Mouse (Mus musculus) T-helper 17 cell (primary cell): ENCODE results near the gene Odf3l1.

Experiments
- in situ Hi-C, 2 experiments: fragments of 300-600 bp; cut with MboI, MseI; formaldehyde crosslinking; loops; 1 replicate in 1 of 2; 2 replicates in 1 of 2; pipeline ENCODE4 v1.15.1; 2025; ENCODE audit warnings: high pct_unique_total_duplicates in 2 of 2

The Odf3l1 gene

DNA sequence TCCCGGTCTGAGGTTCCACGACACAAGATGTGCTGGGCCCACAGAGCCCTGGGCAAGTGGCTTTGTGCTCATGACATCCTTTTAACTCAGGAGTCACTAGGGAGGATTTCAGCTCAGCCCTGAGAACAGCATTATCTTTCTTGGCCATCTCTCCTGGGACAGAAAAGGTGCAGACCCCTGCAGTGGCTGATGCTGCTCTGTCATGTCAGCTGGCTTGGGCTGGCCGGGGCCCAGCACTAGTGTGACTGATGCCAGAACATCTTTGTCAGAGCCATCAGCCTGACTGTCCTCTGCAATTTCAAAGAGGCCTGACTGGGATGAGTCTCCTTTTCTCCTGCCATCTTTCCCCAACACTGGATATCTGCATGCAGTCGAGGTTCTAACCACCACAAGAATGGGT is 17.8 kb upstream of the Odf3l1 start:
- in situ Hi-C loops: no loop called here

- in situ Hi-C loops: no loop called here
These were observed 17.1 kb upstream of the Odf3l1 start for GRCm38 (mm10) chr9:56881539-56882082.

DNA sequence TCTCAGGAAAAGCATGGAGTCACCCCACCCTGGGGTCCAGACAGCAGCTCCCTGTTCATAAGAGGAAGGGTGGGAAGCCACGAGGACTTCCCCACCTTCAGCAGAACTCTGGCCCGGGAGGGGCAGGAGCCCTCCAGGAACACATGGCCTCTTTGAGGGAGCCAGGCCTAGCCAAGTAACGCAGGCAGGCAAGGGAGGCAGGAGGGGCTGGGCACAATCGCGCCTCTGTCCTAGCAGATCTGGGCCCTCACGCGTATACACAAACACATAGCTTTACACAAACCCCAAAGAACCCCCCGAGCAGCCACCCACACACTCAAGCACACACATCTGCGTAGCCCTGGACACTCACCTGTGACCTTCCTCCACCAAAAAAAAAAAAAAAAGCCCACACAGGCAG is 16.3 kb upstream of the Odf3l1 start:
- in situ Hi-C loops: no loop called here

- in situ Hi-C loops: no loop called here
These were observed 12.8 kb upstream of the Odf3l1 start for GRCm38 (mm10) chr9:56877284-56877683.

GRCm38 (mm10) chr9:56876784-56877183 is 12.3 kb upstream of the Odf3l1 start:
- in situ Hi-C loops: no loop called here

DNA sequence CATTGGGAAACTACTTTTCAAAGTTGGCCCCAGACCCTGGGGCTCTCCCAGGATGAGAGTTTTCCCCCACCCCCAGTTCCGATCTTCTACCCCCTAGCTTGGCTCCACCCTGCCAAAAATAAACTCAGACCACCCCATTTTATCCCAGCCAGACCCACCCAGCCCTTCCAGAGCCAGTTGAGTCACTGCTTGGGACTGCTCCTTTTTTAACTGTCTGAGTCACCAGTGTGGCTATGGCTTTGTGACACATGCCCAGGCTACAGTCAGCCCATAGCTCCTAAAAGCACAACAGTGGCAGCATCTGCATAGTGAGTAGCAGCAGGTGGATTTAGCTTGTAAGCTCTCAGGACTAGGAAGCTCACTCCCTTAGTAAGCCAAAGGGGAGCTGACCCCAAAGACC is 8.6 kb upstream of the Odf3l1 start:
- in situ Hi-C loops: no loop called here

GRCm38 (mm10) chr9:56872105-56872903 is 7.8 kb upstream of the Odf3l1 start:
- in situ Hi-C loops: no loop called here

- in situ Hi-C loops: no loop called here
These were observed 6.7 kb upstream of the Odf3l1 start for GRCm38 (mm10) chr9:56871191-56871590.

- in situ Hi-C loops: no loop called here
These were observed 6.3 kb upstream of the Odf3l1 start for GRCm38 (mm10) chr9:56870778-56871177.

DNA sequence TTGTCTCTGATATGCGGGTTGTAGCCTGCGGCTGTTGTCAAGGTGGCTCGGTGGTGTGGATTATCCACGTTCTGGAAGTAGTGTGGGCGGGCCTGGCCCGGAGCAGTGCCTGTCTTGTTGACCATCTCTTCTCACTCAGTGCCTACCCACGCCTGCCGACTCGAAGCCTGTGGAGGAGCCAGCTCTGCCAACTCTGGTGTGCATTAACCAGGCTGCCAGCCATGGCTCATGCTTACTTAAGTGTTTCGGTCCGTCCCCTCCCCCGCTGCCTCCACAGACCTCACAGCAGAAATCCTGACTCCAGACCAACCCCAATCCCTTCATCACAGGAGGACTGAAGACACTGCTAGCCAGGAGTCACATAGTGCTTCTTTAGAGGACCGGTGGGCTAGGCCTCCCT is 5.1 kb upstream of the Odf3l1 start:
- in situ Hi-C loops: loop anchor here in 1 of 2 experiments (10.0 kb wide), 1 partner anchor 1445 kb away; the partner anchor contains the start of gene Loxl1

DNA sequence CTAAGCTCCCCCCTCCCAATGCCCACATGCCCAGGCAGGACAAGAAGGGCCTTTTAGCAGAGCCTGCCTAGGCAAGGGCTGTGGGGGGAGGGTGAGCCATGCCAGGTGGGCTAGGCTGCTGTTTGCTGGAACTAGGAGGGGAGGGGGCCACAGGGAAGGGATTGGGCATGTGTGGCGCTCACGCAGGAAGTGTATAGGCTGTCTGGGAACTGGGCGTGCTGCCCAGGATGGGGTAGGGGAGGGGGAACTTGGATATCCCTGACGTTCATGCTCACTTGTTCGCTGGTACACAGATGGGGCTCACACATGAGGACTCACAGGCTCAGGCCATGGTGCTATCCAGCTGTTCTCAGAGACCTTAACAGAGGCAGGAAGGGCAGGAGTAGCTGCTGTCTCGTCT is 3.8 kb upstream of the Odf3l1 start:
- in situ Hi-C loops: loop anchor here in 1 of 2 experiments (10.0 kb wide), 1 partner anchor 1447 kb away; the partner anchor contains the start of gene Loxl1

DNA sequence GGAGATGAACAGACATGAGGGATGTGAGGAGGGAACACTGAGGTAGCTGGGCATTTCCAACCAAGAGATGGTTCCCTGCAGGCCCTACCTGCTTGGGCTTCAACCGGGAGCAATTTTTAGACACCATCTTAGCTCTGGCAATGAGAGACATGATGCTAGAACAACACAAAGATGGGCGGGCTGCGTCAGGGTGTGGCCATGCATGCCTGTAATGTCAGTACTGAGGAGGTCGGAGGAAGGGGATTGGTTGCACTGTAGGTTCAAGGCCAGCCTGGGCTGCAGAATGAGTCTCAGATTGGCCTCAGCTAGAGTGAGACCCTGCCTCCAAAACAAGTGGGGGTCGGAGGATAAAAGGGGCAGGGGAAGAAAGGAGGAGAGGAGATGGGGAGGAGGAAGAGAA is 2.0 kb upstream of the Odf3l1 start:
- in situ Hi-C loops: loop anchor here in 1 of 2 experiments (10.0 kb wide), 1 partner anchor 1448 kb away; the partner anchor contains the start of gene Loxl1

GRCm38 (mm10) chr9:56865673-56866400 is 1.4 kb upstream of the Odf3l1 start:
- in situ Hi-C loops: loop anchor here in 1 of 2 experiments (10.0 kb wide), 1 partner anchor 1449 kb away; the partner anchor contains the start of gene Loxl1

GRCm38 (mm10) chr9:56864832-56865231 is 353 bp upstream of the Odf3l1 start, which contains the start of gene Cspg4:
Gene Cspg4, plus strand, starts transcription at chr9:56865033.
- in situ Hi-C loops: loop anchor here in 1 of 2 experiments (10.0 kb wide), 1 partner anchor 1450 kb away; the partner anchor contains the start of gene Loxl1

- in situ Hi-C loops: loop anchor here in 1 of 2 experiments (10.0 kb wide), 1 partner anchor 1452 kb away; the partner anchor contains the start of gene Loxl1
These were observed 1.6 kb downstream of the Odf3l1 start for GRCm38 (mm10) chr9:56862863-56863262.

DNA sequence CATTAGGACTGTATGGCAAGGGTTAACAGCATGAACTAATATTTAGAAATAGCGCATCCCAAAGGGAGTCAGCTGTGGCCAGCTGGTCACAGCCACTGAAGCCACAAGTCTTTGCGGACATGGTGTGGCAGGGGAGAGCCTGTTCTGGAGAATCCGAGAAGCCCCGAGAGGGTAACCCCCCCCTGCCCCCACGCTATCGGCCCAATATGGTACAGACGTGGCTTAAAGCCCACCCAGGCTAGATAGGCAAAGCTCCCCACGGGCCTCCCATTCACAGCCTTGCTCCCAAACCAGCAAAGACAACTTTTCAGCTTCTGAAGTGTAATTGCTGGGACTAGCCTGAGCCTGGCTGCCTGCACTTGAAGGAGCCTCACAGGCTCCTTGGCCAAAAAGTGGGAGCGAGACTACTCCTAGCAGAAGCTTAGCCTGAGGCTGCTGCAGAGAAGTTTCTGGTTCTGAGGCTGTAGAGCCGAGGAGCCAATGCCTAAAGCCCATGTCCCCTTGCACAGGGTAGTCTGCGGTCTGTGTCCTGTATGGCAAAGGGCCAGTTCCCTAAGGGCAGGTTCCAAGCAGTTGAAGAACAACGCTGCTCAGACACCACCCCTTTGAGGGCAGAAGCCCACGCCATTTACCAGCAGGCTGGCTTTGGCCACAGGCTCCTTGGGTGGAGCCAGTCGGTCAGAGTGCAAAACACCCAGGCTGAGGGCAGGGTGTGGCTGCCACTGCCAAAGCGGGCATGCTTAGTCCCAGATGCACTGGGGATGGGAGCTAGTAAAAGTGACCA is 3.8 kb downstream of the Odf3l1 start:
- in situ Hi-C loops: loop anchor here in 1 of 2 experiments (10.0 kb wide), 1 partner anchor 1454 kb away; the partner anchor contains the start of gene Loxl1

DNA sequence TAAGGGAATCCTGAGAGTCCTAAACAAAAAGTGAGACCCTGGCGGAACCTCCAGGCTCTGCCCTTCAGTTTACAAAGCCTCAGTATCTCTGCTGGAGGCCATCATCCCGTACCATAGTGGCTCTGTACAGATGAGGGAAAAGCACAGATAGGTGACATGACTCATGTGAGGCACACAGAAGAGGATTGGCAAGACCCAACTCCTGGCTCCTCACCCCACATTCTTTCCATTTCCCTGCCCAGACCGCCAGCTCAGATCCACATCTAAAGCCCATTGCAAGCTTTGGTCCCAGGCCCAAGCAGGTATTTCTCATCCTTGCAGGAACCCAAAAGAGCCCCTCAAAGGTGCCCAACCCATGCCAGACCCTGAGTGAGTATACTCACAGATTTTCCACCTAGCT is 4.4 kb downstream of the Odf3l1 start:
- in situ Hi-C loops: loop anchor here in 1 of 2 experiments (10.0 kb wide), 1 partner anchor 1455 kb away; the partner anchor contains the start of gene Loxl1

- in situ Hi-C loops: no loop called here
These were observed 7.0 kb downstream of the Odf3l1 start for GRCm38 (mm10) chr9:56857463-56857862.

GRCm38 (mm10) chr9:56851778-56852177 is 12.7 kb downstream of the Odf3l1 start:
- in situ Hi-C loops: no loop called here

DNA sequence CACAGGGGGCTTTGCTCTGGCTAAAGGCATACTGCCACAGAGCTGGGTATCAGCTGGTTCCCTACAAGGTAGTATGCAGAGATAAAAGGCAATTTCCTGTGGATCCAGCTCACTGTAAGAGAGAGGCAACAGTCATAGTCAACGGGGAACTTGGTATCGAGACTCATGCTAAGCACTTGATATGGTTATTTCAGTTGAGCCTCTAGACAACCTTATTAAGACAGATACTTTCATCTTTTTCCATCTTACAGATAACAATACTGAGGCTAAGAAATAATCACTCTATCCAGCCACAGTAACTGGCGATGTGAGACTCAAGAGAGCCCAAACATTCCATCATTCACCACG is 13.6 kb downstream of the Odf3l1 start:
- in situ Hi-C loops: no loop called here
